Mouse (Mus musculus): ENCODE measurements around the gene Smad3.

GRCm38 (mm10) chr9:63741792-63742191 is 16.0 kb downstream of the Smad3 start:
- TF ChIP-seq CTCF (IDR thresholded peaks at IDR 0.05; ENCODE audit: control insufficient read depth, insufficient read depth, insufficient read length) (no peak), MAX (IDR thresholded peaks at IDR 0.05) (no peak), MYOG (IDR thresholded peaks at IDR 0.05; ENCODE audit: control insufficient read depth, extremely low read depth, insufficient read length) (no peak), MYOD1 (IDR thresholded peaks at IDR 0.05; ENCODE audit: control insufficient read depth, insufficient read length, low read depth) (no peak), FOSL1 (IDR thresholded peaks at IDR 0.05; ENCODE audit: insufficient read depth, low read length, poor library complexity, severe bottlenecking) (no peak), USF1 (IDR thresholded peaks at IDR 0.05; ENCODE audit: low read depth) (no peak)
